Mouse (Mus musculus): ENCODE measurements around the gene Krt26.

DNA sequence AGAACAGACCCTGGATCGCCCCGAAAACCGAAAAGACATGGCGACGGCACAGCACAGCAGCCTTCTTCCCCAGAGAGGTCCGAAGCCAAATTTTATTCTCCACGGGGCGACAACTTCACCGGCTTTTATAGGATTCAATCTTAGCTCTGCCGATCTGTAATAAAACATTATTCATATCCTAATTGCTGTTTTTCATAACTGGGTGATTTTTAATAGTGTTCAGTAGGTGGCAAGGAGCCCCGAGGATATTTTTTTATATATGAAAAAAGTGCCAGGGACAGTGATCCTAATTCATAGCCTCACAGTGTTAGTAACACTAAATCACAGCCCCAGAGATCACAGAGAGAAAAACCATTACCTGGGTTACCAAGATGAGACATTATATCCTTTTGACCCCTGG, at the start of gene Krt26:
- TF ChIP-seq CTCF (IDR thresholded peaks at IDR 0.05; ENCODE audit: borderline replicate concordance, insufficient read depth, low read length) (no peak), POLR2A (IDR thresholded peaks at IDR 0.05; ENCODE audit: low read depth, low read length) (no peak)

Data from embryonic fibroblast, embryonic 13.5 days (primary cell).